Mouse (Mus musculus) heart, embryonic 14.5 days (tissue): Measurements from ENCODE around the gene Jade1. TPM values are rescaled to one million over a fixed set of nuclear protein-coding genes. Genes with fewer than 3 reads are reported as not detected.

Source experiments
- ATAC-seq: fragments of 200-750 bp; cut with Nextera tagmentation; 2 replicates; pipeline ENCODE4 v1.8.0; 2017; ENCODE audit warnings: low read depth, moderate TSS enrichment; ENCODE audit not compliant: insufficient number of reproducible peaks, insufficient read depth, low FRiP score
- H3K27ac ChIP-seq, 2 experiments: fragments of 200-500 bp in 1 of 2; fragments of 300-500 bp in 1 of 2; sonication (generic) in 1 of 2; replicated peaks in 1 of 2; 2 replicates each; pipeline ENCODE4 v1.5.1; 2012 to 2014; ENCODE audit warnings: low read depth in 2 of 2, low read length in 2 of 2, control low read depth in 1 of 2, mild to moderate bottlenecking in 1 of 2, mixed read lengths in 1 of 2; ENCODE audit not compliant: control insufficient read depth in 1 of 2, insufficient read depth in 1 of 2
- H3K27me3 ChIP-seq: fragments of 300-500 bp; sonication (generic); 2 replicates; pipeline ENCODE4 v1.6.1; 2014; ENCODE audit warnings: mild to moderate bottlenecking, low read length, control low read depth; ENCODE audit not compliant: control insufficient read depth, insufficient read depth
- H3K36me3 ChIP-seq: fragments of 300-500 bp; sonication (generic); 2 replicates; pipeline ENCODE4 v1.6.1; 2014; ENCODE audit warnings: mild to moderate bottlenecking, control low read depth, low read length, mixed read lengths; ENCODE audit not compliant: control insufficient read depth, insufficient read depth
- H3K4me1 ChIP-seq, 2 experiments: fragments of 200-500 bp in 1 of 2; fragments of 300-500 bp in 1 of 2; sonication (generic) in 1 of 2; 2 replicates each; pipeline ENCODE4 v1.6.1; 2012 to 2014; ENCODE audit warnings: low read length in 2 of 2, control low read depth in 1 of 2, mixed read lengths in 1 of 2; ENCODE audit not compliant: control insufficient read depth in 2 of 2, insufficient read depth in 2 of 2
- H3K4me2 ChIP-seq: fragments of 300-500 bp; sonication (generic); 2 replicates; pipeline ENCODE4 v1.6.1; 2014; ENCODE audit warnings: mild to moderate bottlenecking, low read length
- H3K4me3 ChIP-seq, 2 experiments: fragments of 200-500 bp in 1 of 2; fragments of 300-500 bp in 1 of 2; sonication (generic) in 1 of 2; 2 replicates each; pipeline ENCODE4 v1.5.1; 2012 to 2014; ENCODE audit warnings: low read length in 2 of 2, mild to moderate bottlenecking in 2 of 2, control low read depth in 1 of 2, low read depth in 1 of 2, moderate library complexity in 1 of 2; ENCODE audit not compliant: control insufficient read depth in 1 of 2, insufficient read depth in 1 of 2
- H3K9ac ChIP-seq: fragments of 300-500 bp; sonication (generic); 2 replicates; pipeline ENCODE4 v1.6.1; 2014; ENCODE audit warnings: mild to moderate bottlenecking, low read length
- H3K9me3 ChIP-seq: fragments of 300-500 bp; sonication (generic); 2 replicates; pipeline ENCODE4 v1.6.1; 2016; ENCODE audit warnings: low read length, control low read depth; ENCODE audit not compliant: control insufficient read depth
- WGBS: fragments of 180-500 bp; shearing (Covaris S2); extraction: QIAGEN DNeasy Blood & Tissue Kit; methylation state at CpG from one replicate; pipeline ENCODE4 v1.1.7; 2014; 5-methylcytosine and 5-hydroxymethylcytosine counted together
- polyA plus RNA-seq: library from polyadenylated mRNA; unstranded; fragments of >200 nt; fragmentation: Nextera tagmentation; extraction: Ambion mirVana; gene quantifications from 2 replicates; pipeline ENCODE4 v1.2.1, GENCODE M21; 2014

Gene Jade1
- polyA plus RNA-seq, 1 experiment from 2014 or later: 16.9 TPM

DNA sequence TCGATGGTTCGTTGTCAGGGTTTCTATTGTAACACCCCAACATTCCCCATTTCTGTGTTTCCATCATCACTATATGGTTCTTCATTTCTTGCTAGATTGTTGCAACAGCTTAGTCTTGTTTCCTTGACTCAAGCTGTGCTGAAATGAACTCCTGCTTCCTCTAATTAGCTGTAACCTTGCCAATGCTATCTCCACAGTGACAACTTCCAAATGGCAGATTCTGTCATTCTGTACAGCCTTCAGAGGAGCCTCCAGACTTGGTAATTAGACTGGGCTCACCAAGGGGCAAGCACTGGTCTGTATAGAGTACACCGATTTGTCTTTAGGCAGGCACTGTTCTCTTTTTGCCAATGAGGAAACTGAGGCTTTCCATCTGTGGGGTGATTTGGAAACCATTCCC is 63.0 kb downstream of the Jade1 start:
- 86% methylated on average over 3 of the region's 3 CpGs for WGBS
- no peaks in the 10 kb centered on the region for H3K27me3 ChIP-seq
- no peak overlapping the region for H3K4me2 ChIP-seq
- no peak overlapping the region for H3K9ac ChIP-seq
- H3K4me3 ChIP-seq: no peak overlapping the region
- no peaks in the 10 kb centered on the region; a peak in 1 of 4 replicates for H3K4me1 ChIP-seq
- ATAC-seq: no peak
- no peaks in the 10 kb centered on the region for H3K9me3 ChIP-seq
- no peak overlapping the region for H3K27ac ChIP-seq
- peaks cover 19% of the 10 kb centered on the region for H3K36me3 ChIP-seq

DNA sequence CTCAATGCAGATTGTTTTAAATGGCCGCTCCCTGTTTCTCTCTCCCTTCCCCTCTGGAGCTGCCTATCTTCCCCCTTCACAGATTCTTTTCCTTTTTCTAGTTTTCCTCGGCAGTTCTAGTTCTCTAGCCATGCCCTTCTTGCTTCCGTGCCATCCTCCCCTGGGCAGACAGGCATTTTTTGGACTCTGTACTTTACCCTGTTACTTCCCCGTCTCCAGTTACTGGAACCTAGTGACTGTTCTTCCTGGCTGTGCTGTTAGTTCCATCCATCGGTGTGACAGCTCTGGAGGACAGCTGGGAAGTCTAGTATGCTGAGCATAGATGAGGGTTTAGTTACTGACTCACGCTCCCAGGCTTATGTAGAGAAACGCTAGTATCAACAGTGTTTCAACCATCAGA is 65.4 kb downstream of the Jade1 start:
- Histone ChIP-seq H3K9ac (no peak overlapping the region), H3K9me3 (no peaks in the 10 kb centered on the region), H3K4me1 (no peaks in the 10 kb centered on the region; a peak in 1 of 4 replicates), H3K27ac (no peak overlapping the region), H3K27me3 (no peaks in the 10 kb centered on the region), H3K36me3 (no peaks in the 10 kb centered on the region; the same call in none of the 2 replicates), H3K4me3 (no peak overlapping the region), H3K4me2 (no peak overlapping the region)
- no peak for ATAC-seq
- WGBS: 88% methylated on average over 7 of the region's 7 CpGs

- no peak overlapping the region for H3K4me2 ChIP-seq
- H3K27ac ChIP-seq: no peak overlapping the region
- H3K27me3 ChIP-seq: no peaks in the 10 kb centered on the region
- H3K4me3 ChIP-seq: no peak overlapping the region
- no peaks in the 10 kb centered on the region for H3K4me1 ChIP-seq
- no peak for ATAC-seq
- no peaks in the 10 kb centered on the region for H3K9me3 ChIP-seq
- H3K36me3 ChIP-seq: peaks cover 14% of the 10 kb centered on the region; the same call in 1 of the 2 replicates
- 84% methylated on average over 1 of the region's 1 CpGs for WGBS
- H3K9ac ChIP-seq: no peak overlapping the region
Observed at GRCm38 (mm10) chr3:41655642-41656041, 100.1 kb downstream of the Jade1 start.

Other genes with a start within 250 kb of the Jade1 start
- 11.4 and 12.5 TPM in 2 replicates for gene Sclt1, start 186.8 kb downstream of the Jade1 start, polyA plus RNA-seq
- gene D3Ertd751e, start 186.9 kb downstream of the Jade1 start, polyA plus RNA-seq: 17.2 and 18.3 TPM in 2 replicates